Mouse (Mus musculus): ENCODE results near the gene Sesn1. TPM values are rescaled to one million over a fixed set of nuclear protein-coding genes. Genes with fewer than 3 reads are reported as not detected.
"Not testable (repeated sequence)": the region's sequence is repeated elsewhere in the genome, so short reads cannot be mapped to it uniquely, and the experiment has no call there.

Sesn1 gene
- total RNA-seq, 1 experiment from 2014 or later = 19.0 TPM

- DNase-seq = no peak
Measured at GRCm38 (mm10) chr10:41912290-41912994, 102.7 kb downstream of the Sesn1 start.

- DNase-seq = peak; percentile 18
Measured at GRCm38 (mm10) chr10:41926726-41927125, 117.0 kb downstream of the Sesn1 start.

- no peak for DNase-seq
Measured at GRCm38 (mm10) chr10:41930966-41931365, 121.2 kb downstream of the Sesn1 start.

- DNase-seq = no peak
Measured at GRCm38 (mm10) chr10:41931962-41932361, 122.2 kb downstream of the Sesn1 start.

- no peak for DNase-seq
Measured at GRCm38 (mm10) chr10:41932943-41933342, 123.2 kb downstream of the Sesn1 start.

GRCm38 (mm10) chr10:41933536-41933935 is 123.8 kb downstream of the Sesn1 start:
- peak; percentile 75 for DNase-seq

GRCm38 (mm10) chr10:41934633-41935475 is 125.1 kb downstream of the Sesn1 start:
- DNase-seq = peak; percentile 90

- no peak for DNase-seq
Measured at GRCm38 (mm10) chr10:41935476-41935829, 125.7 kb downstream of the Sesn1 start.

- DNase-seq = peak; percentile 26
Measured at GRCm38 (mm10) chr10:41936100-41936499, 126.4 kb downstream of the Sesn1 start.

GRCm38 (mm10) chr10:41937176-41937575 is 127.4 kb downstream of the Sesn1 start:
- peak; percentile 25 for DNase-seq

GRCm38 (mm10) chr10:41939090-41939489 is 129.4 kb downstream of the Sesn1 start:
- no peak for DNase-seq

GRCm38 (mm10) chr10:41952354-41952753 is 142.6 kb downstream of the Sesn1 start:
- DNase-seq = not testable (repeated sequence)

- no peak for DNase-seq
Measured at GRCm38 (mm10) chr10:41952850-41953527, 143.3 kb downstream of the Sesn1 start.

- DNase-seq = no peak
Measured at GRCm38 (mm10) chr10:41953528-41953864, 143.8 kb downstream of the Sesn1 start.

- no peak for DNase-seq
Measured at GRCm38 (mm10) chr10:41957421-41958225, 147.9 kb downstream of the Sesn1 start.

Other genes with a start within 250 kb of the Sesn1 start
- gene Ccdc162, start 93.3 kb upstream of the Sesn1 start, total RNA-seq (2021) = 0.56 and 0.82 TPM in 2 replicates
- 8.9 and 9.3 TPM in 2 replicates for gene Cep57l1, start 64 bp upstream of the Sesn1 start, total RNA-seq (2021)
- gene Armc2, start 208.5 kb downstream of the Sesn1 start, total RNA-seq (2021) = 0.74 and 1.4 TPM in 2 replicates

Measured in adrenal gland, postnatal 14 days (tissue).